Mouse (Mus musculus) brain, adult 2 months (tissue): ENCODE results near the gene Iqcf3.
A peak's percentile ranks its signal among the peaks of the same experiment; 100 is the strongest.
"Not testable (repeated sequence)": the region's sequence is repeated elsewhere in the genome, so short reads cannot be mapped to it uniquely, and the experiment has no call there.

ENCODE experiments used
- DNase-seq: peaks from one replicate; pipeline ENCODE4 v3.0.0; 2011; ENCODE audit warnings: low read depth, low spot score

Gene Iqcf3

GRCm38 (mm10) chr9:106509356-106509755 is 52.1 kb downstream of the Iqcf3 start:
- peak; percentile 53 for DNase-seq

GRCm38 (mm10) chr9:106504246-106504645 is 57.2 kb downstream of the Iqcf3 start:
- no peak for DNase-seq

GRCm38 (mm10) chr9:106501846-106502245 is 59.6 kb downstream of the Iqcf3 start:
- DNase-seq, result no peak

GRCm38 (mm10) chr9:106499667-106500066 is 61.8 kb downstream of the Iqcf3 start, which contains the start of gene Iqcf1:
Iqcf1 (plus strand) TSS chr9:106499967.
- no peak for DNase-seq

- not testable (repeated sequence) for DNase-seq
Measured at GRCm38 (mm10) chr9:106487602-106488001, 73.8 kb downstream of the Iqcf3 start.

- no peak for DNase-seq
Measured at GRCm38 (mm10) chr9:106485076-106485475, 76.4 kb downstream of the Iqcf3 start.

- DNase-seq, result no peak
Measured at GRCm38 (mm10) chr9:106483606-106484005, 77.8 kb downstream of the Iqcf3 start.

- DNase-seq, result no peak
Measured at GRCm38 (mm10) chr9:106483136-106483535, 78.3 kb downstream of the Iqcf3 start.

- no peak for DNase-seq
Measured at GRCm38 (mm10) chr9:106482578-106483115, 78.8 kb downstream of the Iqcf3 start.

- DNase-seq, result no peak
Measured at GRCm38 (mm10) chr9:106481676-106482075, 79.8 kb downstream of the Iqcf3 start.

- no peak for DNase-seq
Measured at GRCm38 (mm10) chr9:106481075-106481474, 80.4 kb downstream of the Iqcf3 start.

GRCm38 (mm10) chr9:106480541-106480940 is 80.9 kb downstream of the Iqcf3 start:
- no peak for DNase-seq

GRCm38 (mm10) chr9:106478101-106478500 is 83.3 kb downstream of the Iqcf3 start:
- DNase-seq, result no peak

- no peak for DNase-seq
Measured at GRCm38 (mm10) chr9:106477649-106478048, 83.8 kb downstream of the Iqcf3 start.

GRCm38 (mm10) chr9:106476924-106477484 is 84.4 kb downstream of the Iqcf3 start, which contains the start of gene Parp3:
Parp3 (minus strand) TSS chr9:106476949.
- DNase-seq, result peak; percentile 100

- DNase-seq, result peak; percentile 77
Measured at GRCm38 (mm10) chr9:106476002-106476923, 85.2 kb downstream of the Iqcf3 start.

- no peak for DNase-seq
Measured at GRCm38 (mm10) chr9:106475663-106476001, 85.8 kb downstream of the Iqcf3 start, which contains the start of gene Rrp9. Rrp9 (plus strand) TSS chr9:106475963.

- DNase-seq, result no peak
Measured at GRCm38 (mm10) chr9:106475046-106475445, 86.4 kb downstream of the Iqcf3 start.

GRCm38 (mm10) chr9:106474456-106474855 is 87.0 kb downstream of the Iqcf3 start:
- DNase-seq, result peak; percentile 89

- DNase-seq, result no peak
Measured at GRCm38 (mm10) chr9:106473753-106474105, 87.7 kb downstream of the Iqcf3 start.

GRCm38 (mm10) chr9:106473081-106473752 is 88.2 kb downstream of the Iqcf3 start:
- no peak for DNase-seq

- DNase-seq, result no peak
Measured at GRCm38 (mm10) chr9:106472321-106472720, 89.1 kb downstream of the Iqcf3 start.
